Mouse (Mus musculus): ENCODE measurements around the gene Gm17361.
"Not testable (repeated sequence)": the region's sequence is repeated elsewhere in the genome, so short reads cannot be mapped to it uniquely, and the experiment has no call there.

DNA sequence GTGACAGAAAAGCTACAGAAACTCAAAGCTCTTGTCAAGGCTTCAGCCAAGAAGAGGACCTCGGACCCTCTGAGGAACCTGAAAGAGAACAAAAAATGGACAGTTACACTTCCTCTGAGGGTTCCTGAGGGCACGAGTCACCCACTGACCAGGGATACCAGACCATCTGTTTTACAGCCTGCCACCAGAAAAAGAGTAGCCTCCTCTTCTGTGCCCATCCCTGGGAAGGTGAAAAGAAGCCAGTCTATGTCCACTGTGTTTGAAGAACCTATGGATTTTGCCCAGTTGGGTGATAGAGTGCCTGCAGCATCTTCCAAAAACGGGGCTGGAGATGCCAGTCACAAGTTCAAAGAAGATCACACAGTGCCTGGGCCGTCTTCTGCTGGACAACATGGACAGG lies at the start of gene Gm17361:
- TF ChIP-seq POLR2A (IDR thresholded peaks at IDR 0.05; ENCODE audit: low read depth, low read length); CTCF (IDR thresholded peaks at IDR 0.05; ENCODE audit: extremely low read depth, insufficient read depth, insufficient read length, insufficient replicate concordance): not testable (repeated sequence)

Measured in spleen, adult 2 months (tissue).